In the genomic region with DNA sequence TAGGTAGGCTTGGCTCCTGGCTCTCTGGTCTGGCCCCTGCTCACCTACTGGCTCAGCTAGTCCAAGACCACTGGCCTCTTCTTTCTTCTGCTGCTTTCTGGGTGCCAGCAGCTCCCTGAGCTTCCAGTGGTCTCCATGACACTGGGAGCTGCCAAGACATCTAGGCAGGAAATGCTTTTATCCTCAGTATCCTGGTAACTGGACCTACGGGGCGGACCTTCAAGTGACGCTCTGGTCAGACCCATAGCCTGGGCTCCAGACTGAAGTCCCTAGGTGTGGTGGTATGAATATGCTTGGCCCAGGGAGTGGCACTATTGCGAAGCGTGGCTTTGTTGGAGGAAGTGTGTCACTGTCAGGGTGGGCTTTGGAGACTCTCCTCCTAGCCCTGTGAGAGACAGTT, we compare ENCODE assay signal across 16 mouse cellular contexts. TPM values are rescaled to one million over a fixed set of nuclear protein-coding genes. Genes with fewer than 3 reads are reported as not detected.
DNase-seq lines count a peak whose midpoint lies in the region; ATAC-seq lines count a peak whose summit lies in the region.
"Had no signal": no experiment of that assay in that cellular context is flagged by ENCODE, and none has a peak within 500 bp of the region (broad histone marks: within the 10 kb centered on the region; RNA-seq: fewer than 3 reads in every experiment).

Gene Gm867 (minus strand): TSS at position 153 of the 400 bp plus-strand sequence.

- 76% methylated on average over 5 of the region's 5 CpGs for WGBS in hindbrain, embryonic 13.5 days
- WGBS in hindbrain, embryonic 11.5 days, result 79% methylated on average over 5 of the region's 5 CpGs
- WGBS in midbrain, embryonic 11.5 days, result 80% methylated on average over 5 of the region's 5 CpGs
- 81% methylated on average over 5 of the region's 5 CpGs for WGBS in midbrain, embryonic 14.5 days

- no peak within 1 kb of the TSS; the same call in 1 of the 2 replicates for H3K9ac ChIP-seq in hindbrain, embryonic 13.5 days
- no peak within 1 kb of the TSS for H3K9ac ChIP-seq in hindbrain, embryonic 11.5 days (ENCODE audit: low read depth, low read length)
- no peak within 1 kb of the TSS for H3K9ac ChIP-seq in midbrain, embryonic 11.5 days (ENCODE audit: low read length)
- no peak within 1 kb of the TSS for H3K9ac ChIP-seq in midbrain, embryonic 14.5 days (replicated peaks; ENCODE audit: low read length)
- H3K9ac ChIP-seq: embryonic facial prominence, embryonic 15.5 days; hindbrain, embryonic 14.5 days; limb, embryonic 15.5 days; stomach, embryonic 15.5 days had no signal

- no peak for ATAC-seq in hindbrain, embryonic 13.5 days (ENCODE audit: low FRiP score)
- ATAC-seq in hindbrain, embryonic 11.5 days (ENCODE audit: low FRiP score), result no peak
- ATAC-seq in midbrain, embryonic 11.5 days (ENCODE audit: low FRiP score), result no peak
- ATAC-seq in midbrain, embryonic 14.5 days (ENCODE audit: low FRiP score, low TSS enrichment), result no peak
- ATAC-seq in erythroblast, adult 5-6 weeks (replicated peaks; ENCODE audit: low FRiP score, poor library complexity, severe bottlenecking), result no peak

- DNase-seq in hindbrain, embryonic 11.5 days (ENCODE audit: low spot score), result no peak
- peak; percentile 26 for DNase-seq in midbrain, embryonic 11.5 days (ENCODE audit: low spot score, missing footprints)
- no peak for DNase-seq in midbrain, embryonic 14.5 days
- no peak for DNase-seq in layer of hippocampus, postnatal 36 days
- DNase-seq in cerebellum, postnatal 14 days, result no peak
- DNase-seq: gastrocnemius, postnatal 36 days; kidney, postnatal 4 days; thymus, postnatal 4 days had no signal

- H3K4me2 ChIP-seq in hindbrain, embryonic 13.5 days, result no peak within 1 kb of the TSS
- no peak within 1 kb of the TSS for H3K4me2 ChIP-seq in hindbrain, embryonic 11.5 days (replicated peaks; ENCODE audit: low read depth, low read length)
- no peak within 1 kb of the TSS for H3K4me2 ChIP-seq in midbrain, embryonic 11.5 days
- H3K4me2 ChIP-seq in midbrain, embryonic 14.5 days (ENCODE audit: low read length), result no peak within 1 kb of the TSS
- H3K4me2 ChIP-seq: embryonic facial prominence, embryonic 15.5 days; hindbrain, embryonic 14.5 days; limb, embryonic 15.5 days; stomach, embryonic 15.5 days had no signal

- H3K27ac ChIP-seq in hindbrain, embryonic 13.5 days, result 0 out of 2 replicates have a peak within 1 kb of the TSS, but pooled peaks have one; percentile 0
- no peak within 1 kb of the TSS for H3K27ac ChIP-seq in hindbrain, embryonic 11.5 days (ENCODE audit: low read depth, low read length)
- no peak within 1 kb of the TSS for H3K27ac ChIP-seq in midbrain, embryonic 11.5 days (ENCODE audit: low read depth, low read length)
- no peak within 1 kb of the TSS for H3K27ac ChIP-seq in midbrain, embryonic 14.5 days (replicated peaks; ENCODE audit: low read depth, low read length)
- H3K27ac ChIP-seq: embryonic facial prominence, embryonic 15.5 days; hindbrain, embryonic 14.5 days; limb, embryonic 15.5 days; stomach, embryonic 15.5 days had no signal

- peaks cover 33% of the 10 kb centered on the region for H3K27me3 ChIP-seq in hindbrain, embryonic 13.5 days
- H3K27me3 ChIP-seq in hindbrain, embryonic 11.5 days (ENCODE audit: control insufficient read depth, insufficient read depth, low read length), result peaks cover 14% of the 10 kb centered on the region
- H3K27me3 ChIP-seq in midbrain, embryonic 11.5 days (ENCODE audit: control insufficient read depth, insufficient read depth, low read length), result peaks cover 16% of the 10 kb centered on the region
- H3K27me3 ChIP-seq in midbrain, embryonic 14.5 days (ENCODE audit: control insufficient read depth, insufficient read depth, low read length), result peaks cover 8% of the 10 kb centered on the region
- H3K27me3 ChIP-seq: stomach, embryonic 15.5 days had no signal

- no peak within 1 kb of the TSS for H3K4me3 ChIP-seq in hindbrain, embryonic 13.5 days
- H3K4me3 ChIP-seq in hindbrain, embryonic 11.5 days (ENCODE audit: low read depth, low read length), result no peak within 1 kb of the TSS
- no peak within 1 kb of the TSS for H3K4me3 ChIP-seq in midbrain, embryonic 11.5 days (ENCODE audit: low read depth, low read length)
- H3K4me3 ChIP-seq in midbrain, embryonic 14.5 days (replicated peaks; ENCODE audit: low read depth, low read length), result no peak within 1 kb of the TSS
- H3K4me3 ChIP-seq: embryonic facial prominence, embryonic 15.5 days; limb, embryonic 15.5 days; stomach, embryonic 15.5 days had no signal

- no peaks in the 10 kb centered on the region for H3K36me3 ChIP-seq in hindbrain, embryonic 13.5 days
- no peaks in the 10 kb centered on the region for H3K36me3 ChIP-seq in hindbrain, embryonic 11.5 days (ENCODE audit: control insufficient read depth, insufficient read depth, low read length)
- no peaks in the 10 kb centered on the region for H3K36me3 ChIP-seq in midbrain, embryonic 11.5 days (ENCODE audit: control insufficient read depth, insufficient read depth, low read length)
- H3K36me3 ChIP-seq in midbrain, embryonic 14.5 days (ENCODE audit: control insufficient read depth, insufficient read depth, low read length), result no peaks in the 10 kb centered on the region
- H3K36me3 ChIP-seq: embryonic facial prominence, embryonic 15.5 days; limb, embryonic 15.5 days; stomach, embryonic 15.5 days had no signal

- no peaks in the 10 kb centered on the region for H3K9me3 ChIP-seq in hindbrain, embryonic 13.5 days
- H3K9me3 ChIP-seq in hindbrain, embryonic 11.5 days (ENCODE audit: control insufficient read depth, low read length), result no peaks in the 10 kb centered on the region
- H3K9me3 ChIP-seq in midbrain, embryonic 11.5 days (ENCODE audit: control insufficient read depth, low read length), result no peaks in the 10 kb centered on the region
- no peaks in the 10 kb centered on the region for H3K9me3 ChIP-seq in midbrain, embryonic 14.5 days (ENCODE audit: control insufficient read depth, low read length)
- H3K9me3 ChIP-seq: embryonic facial prominence, embryonic 15.5 days; limb, embryonic 15.5 days; stomach, embryonic 15.5 days had no signal

- H3K4me1 ChIP-seq in hindbrain, embryonic 13.5 days (replicated peaks), result peaks cover 38% of the 10 kb centered on the region
- H3K4me1 ChIP-seq in hindbrain, embryonic 11.5 days (replicated peaks; ENCODE audit: control insufficient read depth, insufficient read depth, low read length), result peaks cover 7% of the 10 kb centered on the region; the same call in 1 of the 2 replicates
- peaks cover 6% of the 10 kb centered on the region; the same call in 1 of the 2 replicates for H3K4me1 ChIP-seq in midbrain, embryonic 11.5 days (ENCODE audit: control insufficient read depth, insufficient read depth, low read length)
- H3K4me1 ChIP-seq in midbrain, embryonic 14.5 days (ENCODE audit: control insufficient read depth, insufficient read depth, low read length), result peaks cover 8% of the 10 kb centered on the region

RNA-seq across cellular contexts. Expression of gene Gm867, which starts in this region (rescaled TPM):
- 1.7 and 2.3 TPM in 2 replicates for polyA plus RNA-seq in hindbrain, embryonic 13.5 days (2015; fragmentation: Nextera tagmentation; extraction: Ambion mirVana)
- 1.3 and 2.0 TPM in 2 replicates for polyA plus RNA-seq in hindbrain, embryonic 11.5 days (2014; fragmentation: Nextera tagmentation; extraction: Ambion mirVana)
- polyA plus RNA-seq in midbrain, embryonic 11.5 days (2014; fragmentation: Nextera tagmentation; extraction: Ambion mirVana), result 0.48 and 1.5 TPM in 2 replicates
- 0.22 and 0.53 TPM in 2 replicates for polyA plus RNA-seq in midbrain, embryonic 14.5 days (2014; fragmentation: Nextera tagmentation; extraction: Ambion mirVana)
- 91.3 and 110 TPM in 2 replicates for total RNA-seq in erythroblast, adult 5-6 weeks (2015; ENCODE audit: low replicate concordance)
- total RNA-seq in erythroblast, adult 5-6 weeks (2017; ENCODE audit: low replicate concordance), result 27.6 and 34.8 TPM in 2 replicates
- total RNA-seq in layer of hippocampus, postnatal 36 days (2021), result under 1 TPM in 1 of 2 experiments, not detected in 1; 0.52 TPM
- total RNA-seq: common myeloid progenitor, adult 5-6 weeks; gastrocnemius, postnatal 36 days; left cerebral cortex, adult 18-20 months had no signal

Comparison
In these comparisons a context has a peak if more than half of its experiments do, and no peak if none do; other contexts are left out.
1. RNA of gene Gm867 (total RNA-seq): 27.6 to 110 TPM in erythroblast, adult 5-6 weeks; 0.52 TPM in layer of hippocampus, postnatal 36 days; every median in the first group is over 10 times any median in the second.